Mouse (Mus musculus) spleen, embryonic (tissue): ENCODE results near the gene Enah.

ENCODE experiments used
- CTCF ChIA-PET: fragments of 350-600 bp; sonication (Branson Sonifier 250); formaldehyde crosslinking; loops from one replicate; lab custom pipeline; 2022; lab: Charles Lee

The Enah gene

DNA sequence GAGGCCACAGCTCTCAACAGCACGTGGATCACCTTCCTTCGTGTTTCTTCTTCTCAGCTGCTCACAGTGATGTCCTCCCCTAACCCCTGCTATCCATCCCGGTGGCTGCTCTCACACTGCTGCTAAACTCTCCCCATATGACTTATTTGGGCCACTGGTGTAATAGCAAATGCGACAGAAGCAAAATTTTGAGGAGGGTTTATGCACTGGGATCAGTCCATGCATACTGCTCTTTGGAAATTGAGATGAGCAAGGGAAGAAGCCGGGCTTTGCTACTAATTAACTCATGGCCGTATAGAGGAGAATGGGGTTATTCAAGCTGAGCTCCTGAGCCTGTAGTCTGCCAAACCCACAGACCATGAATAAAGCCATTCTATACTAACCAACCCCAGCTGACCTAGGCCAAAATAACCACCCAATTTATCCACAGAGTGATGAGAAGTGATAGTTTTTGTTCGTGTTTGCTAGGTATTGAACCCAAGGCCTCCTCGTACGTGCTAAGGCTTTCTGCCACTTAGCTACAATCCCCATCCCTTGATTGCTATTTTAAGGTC is 7.7 kb upstream of the Enah start:
- CTCF ChIA-PET = no interaction called here

GRCm38 (mm10) chr1:182026821-182027220 is 7.0 kb upstream of the Enah start:
- CTCF ChIA-PET = no interaction called here

- CTCF ChIA-PET = no interaction called here
Observed at GRCm38 (mm10) chr1:182026120-182026519, 6.3 kb upstream of the Enah start.

DNA sequence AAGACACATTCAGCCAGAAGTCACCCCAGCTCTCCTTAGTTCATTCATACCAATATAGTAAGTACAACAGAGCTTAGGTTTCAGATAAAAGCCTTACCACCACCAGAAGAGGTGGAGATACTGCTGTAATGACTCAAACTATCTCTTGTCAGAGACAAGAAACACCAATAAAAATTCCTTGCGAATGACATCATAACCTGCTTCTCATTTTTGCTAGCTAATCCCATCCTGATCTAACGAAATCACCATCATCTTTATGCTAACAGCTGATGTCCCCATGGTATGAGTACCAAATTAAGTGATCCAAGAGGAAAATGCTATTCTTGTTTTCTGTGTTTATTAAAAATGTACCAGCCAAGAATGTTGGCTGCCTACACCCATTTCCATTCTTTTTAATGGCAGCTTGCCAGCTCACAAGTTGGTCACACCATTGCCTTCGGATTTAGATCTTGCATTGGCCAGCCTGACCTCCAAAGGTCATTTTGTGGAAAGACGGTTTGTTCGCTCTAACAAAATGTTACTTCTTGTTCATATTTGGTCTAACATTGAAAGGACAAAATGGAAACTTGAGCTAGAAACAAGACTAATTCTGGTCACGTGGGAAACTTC is 2.0 kb upstream of the Enah start:
- CTCF ChIA-PET = no interaction called here

GRCm38 (mm10) chr1:182020831-182021460 is 1.2 kb upstream of the Enah start:
- CTCF ChIA-PET = no interaction called here

- CTCF ChIA-PET = no interaction called here
Observed at GRCm38 (mm10) chr1:182019266-182019925, 394 bp downstream of the Enah start.

- CTCF ChIA-PET = no interaction called here
Observed at GRCm38 (mm10) chr1:182018397-182019265, 1.2 kb downstream of the Enah start.

DNA sequence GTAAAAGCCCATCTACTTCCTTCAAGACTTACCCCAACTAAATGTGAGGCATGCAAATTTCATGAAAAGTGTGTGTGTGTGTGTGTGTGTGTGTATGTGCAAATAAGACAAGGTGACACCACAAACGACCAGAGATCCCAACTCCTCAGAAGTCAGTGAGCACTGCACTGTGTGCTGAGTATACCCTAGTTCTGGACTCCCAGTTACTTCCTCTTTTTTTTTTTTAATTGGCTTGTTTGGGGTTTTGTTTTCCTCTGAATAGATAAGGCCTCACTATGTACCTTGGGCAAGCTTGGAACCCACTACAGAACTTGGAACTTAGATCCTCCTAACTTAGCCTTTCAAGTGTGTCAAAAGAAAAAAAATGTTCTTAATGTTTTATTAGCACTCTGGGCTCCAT is 14.0 kb downstream of the Enah start:
- CTCF ChIA-PET = no interaction called here

DNA sequence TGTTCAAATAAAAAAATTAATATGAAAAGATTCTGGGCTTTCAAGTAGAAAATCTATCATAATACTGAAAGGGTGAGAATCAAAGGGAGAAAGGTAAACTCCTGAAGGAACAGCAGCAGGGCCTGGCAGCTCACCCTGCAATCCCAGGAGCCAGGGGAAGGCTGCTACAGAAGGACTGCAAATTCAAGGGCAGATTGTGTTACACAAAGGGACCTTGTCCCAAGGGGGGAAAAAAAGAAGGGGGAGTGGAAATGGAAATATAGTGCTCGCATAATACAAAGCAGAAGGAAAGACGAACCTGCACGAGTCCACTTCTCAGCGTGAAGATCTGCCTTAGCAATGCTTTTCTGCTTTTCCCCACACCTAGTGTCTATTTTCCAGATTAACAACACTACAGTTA is 21.1 kb downstream of the Enah start:
- CTCF ChIA-PET = no interaction called here

DNA sequence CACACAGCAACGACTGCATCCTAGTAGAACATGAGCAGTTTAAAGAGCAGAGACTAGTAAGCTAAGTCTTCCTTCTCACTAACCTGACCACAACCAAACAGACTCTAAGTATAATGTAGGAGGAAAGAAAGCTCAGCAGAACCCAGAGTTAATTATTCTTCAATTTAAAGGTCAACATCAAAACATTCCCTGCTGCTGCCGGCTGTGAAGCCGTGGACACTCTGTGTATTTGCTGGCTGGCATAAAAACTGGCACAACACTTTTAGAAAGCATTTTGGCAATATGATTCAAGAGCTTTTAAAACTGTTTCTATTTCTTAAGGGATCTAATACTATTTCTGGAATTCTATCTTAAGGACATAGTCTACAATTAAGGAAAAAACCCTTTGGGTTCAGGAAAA is 22.0 kb downstream of the Enah start:
- CTCF ChIA-PET = no interaction called here

- CTCF ChIA-PET = no interaction called here
Observed at GRCm38 (mm10) chr1:181993597-181993996, 26.2 kb downstream of the Enah start.

DNA sequence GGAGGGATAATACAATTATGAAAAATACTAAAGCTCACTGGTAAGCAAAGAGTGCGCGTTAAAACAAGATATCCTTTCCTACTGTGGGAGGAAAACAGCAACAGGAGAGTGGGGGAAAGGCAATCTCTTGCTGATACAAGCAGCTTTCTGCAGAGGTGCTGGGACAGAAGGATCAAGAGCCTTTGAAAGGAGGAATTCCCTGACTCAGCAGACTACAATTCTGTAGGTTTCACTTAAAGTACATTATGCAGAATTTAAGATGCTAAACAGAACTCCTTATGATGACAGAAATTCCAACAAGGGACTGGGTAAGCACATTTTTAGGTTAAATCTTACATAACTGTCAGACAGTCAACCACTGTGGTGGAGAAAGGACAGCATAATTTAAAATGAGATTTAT is 31.4 kb downstream of the Enah start:
- CTCF ChIA-PET = no interaction called here

- CTCF ChIA-PET = no interaction called here
Observed at GRCm38 (mm10) chr1:181987226-181987625, 32.6 kb downstream of the Enah start.

- CTCF ChIA-PET = no interaction called here
Observed at GRCm38 (mm10) chr1:181985880-181986279, 33.9 kb downstream of the Enah start.

DNA sequence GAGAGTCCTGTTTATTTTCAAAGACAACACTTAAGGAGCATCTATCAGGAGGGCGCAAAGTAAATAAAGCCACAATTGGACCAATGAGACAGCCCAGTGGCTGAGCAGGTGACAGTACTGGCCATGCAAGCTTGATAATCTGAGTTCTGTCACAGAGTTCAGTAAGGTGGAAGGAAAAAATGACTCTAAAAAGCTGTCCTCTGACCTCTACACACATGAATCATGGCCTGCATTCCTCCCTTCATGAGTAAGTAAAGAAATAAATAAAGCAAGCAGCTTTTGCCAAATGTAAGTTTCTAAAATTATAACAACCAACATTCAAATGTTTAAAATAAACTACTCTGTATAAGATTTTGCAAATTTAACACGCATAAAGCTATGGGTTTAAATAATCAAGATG is 35.0 kb downstream of the Enah start:
- CTCF ChIA-PET = no interaction called here

- CTCF ChIA-PET = no interaction called here
Observed at GRCm38 (mm10) chr1:181980017-181980719, 39.6 kb downstream of the Enah start.

GRCm38 (mm10) chr1:181975510-181975909 is 44.3 kb downstream of the Enah start:
- CTCF ChIA-PET = no interaction called here

- CTCF ChIA-PET = no interaction called here
Observed at GRCm38 (mm10) chr1:181974897-181975296, 44.9 kb downstream of the Enah start.

GRCm38 (mm10) chr1:181965277-181965676 is 54.5 kb downstream of the Enah start:
- CTCF ChIA-PET = no interaction called here

- CTCF ChIA-PET = no interaction called here
Observed at GRCm38 (mm10) chr1:181963827-181964226, 56.0 kb downstream of the Enah start.

DNA sequence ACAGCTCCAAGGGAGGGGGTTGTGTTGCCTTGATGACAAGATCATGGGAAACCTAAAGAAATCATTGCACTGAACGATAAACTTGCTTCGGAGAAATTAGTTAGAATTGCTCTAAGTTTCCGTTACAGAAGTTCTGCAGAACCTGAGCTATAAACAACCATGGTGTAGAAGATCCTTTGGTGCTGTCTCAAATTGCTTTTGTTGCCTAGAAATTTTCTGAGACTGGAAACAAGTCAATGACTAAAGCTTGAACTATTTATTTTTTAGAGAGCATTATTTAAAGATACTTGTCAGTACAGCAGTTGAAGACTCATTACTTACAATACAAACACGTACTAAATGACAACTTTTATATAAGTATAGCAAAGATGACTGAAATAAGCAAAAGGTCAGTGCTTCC is 56.4 kb downstream of the Enah start:
- CTCF ChIA-PET = no interaction called here
